Mouse (Mus musculus) kidney, postnatal 25 days (tissue): ENCODE measurements around the gene Cckar.

Experiments used
- DNase-seq, 2 experiments: peaks; one replicate each; pipeline ENCODE4 v3.0.0; 2021; ENCODE audit warnings: mixed read lengths in 2 of 2

Gene Cckar

GRCm38 (mm10) chr5:53671507-53671906 lies 36.0 kb downstream of the Cckar start:
- no peak for DNase-seq

GRCm38 (mm10) chr5:53670321-53670938 lies 37.1 kb downstream of the Cckar start:
- no peak for DNase-seq

DNA sequence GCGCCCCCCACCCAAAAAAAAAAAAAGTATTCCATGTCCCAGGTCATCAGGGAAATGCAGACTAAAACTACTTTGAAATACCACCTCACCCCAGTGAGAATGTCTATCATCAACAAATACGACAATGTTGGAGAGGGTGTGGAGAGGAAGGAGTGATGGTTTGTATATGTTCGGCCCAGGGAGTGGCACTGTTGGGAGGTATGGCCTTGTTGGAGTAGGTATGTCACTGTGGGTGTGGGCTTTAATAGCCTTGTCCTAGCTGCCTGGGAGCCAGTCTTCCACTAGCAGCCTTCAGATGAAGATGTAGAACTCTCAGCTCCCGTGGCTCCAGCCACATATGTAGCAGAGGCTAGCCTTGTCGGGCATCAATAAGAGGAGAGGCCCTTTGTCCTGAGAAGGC lies 39.5 kb downstream of the Cckar start:
- no peak for DNase-seq

DNA sequence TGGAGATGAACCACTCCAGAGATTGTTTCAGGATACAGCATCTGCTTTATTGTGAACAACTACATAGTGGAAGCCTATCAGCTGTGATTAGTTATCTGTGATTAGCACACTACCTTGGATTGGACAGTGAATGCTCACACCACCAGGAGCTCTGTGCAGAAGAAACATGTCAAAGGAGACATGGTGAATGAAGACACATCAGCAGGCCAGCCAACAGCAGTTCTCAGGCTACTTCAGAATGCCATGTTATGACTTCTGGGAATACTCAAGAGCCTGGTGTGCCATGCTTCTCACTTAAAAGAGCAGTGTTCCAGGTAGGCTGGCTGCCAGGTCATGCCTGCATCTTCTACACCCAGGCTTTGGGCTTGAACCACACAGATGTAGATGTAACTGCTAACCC lies 43.8 kb downstream of the Cckar start:
- no peak for DNase-seq

- no peak for DNase-seq
Measured at GRCm38 (mm10) chr5:53662413-53662812, 45.1 kb downstream of the Cckar start.

GRCm38 (mm10) chr5:53661508-53661907 lies 46.0 kb downstream of the Cckar start:
- DNase-seq: no peak

DNA sequence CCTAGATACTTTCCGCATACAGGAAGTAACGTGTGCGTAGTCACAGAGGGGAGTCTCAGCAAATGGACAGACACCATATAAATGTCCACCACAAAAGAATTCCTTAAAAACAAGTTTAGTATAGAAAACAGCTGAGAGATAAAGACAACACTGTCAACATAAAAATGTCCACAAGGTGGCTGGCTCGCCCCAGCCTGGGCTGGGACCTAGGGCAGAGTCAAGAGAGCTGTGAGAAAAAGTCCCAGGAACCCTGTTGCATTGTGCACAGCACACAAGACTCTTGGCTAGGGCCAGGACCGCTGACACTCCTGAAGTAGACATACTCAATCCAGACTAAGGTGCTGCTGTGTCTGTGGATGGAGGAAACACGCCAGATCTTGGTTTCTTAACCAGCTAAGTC lies 49.6 kb downstream of the Cckar start:
- DNase-seq: peak; percentile 52 to 53

DNA sequence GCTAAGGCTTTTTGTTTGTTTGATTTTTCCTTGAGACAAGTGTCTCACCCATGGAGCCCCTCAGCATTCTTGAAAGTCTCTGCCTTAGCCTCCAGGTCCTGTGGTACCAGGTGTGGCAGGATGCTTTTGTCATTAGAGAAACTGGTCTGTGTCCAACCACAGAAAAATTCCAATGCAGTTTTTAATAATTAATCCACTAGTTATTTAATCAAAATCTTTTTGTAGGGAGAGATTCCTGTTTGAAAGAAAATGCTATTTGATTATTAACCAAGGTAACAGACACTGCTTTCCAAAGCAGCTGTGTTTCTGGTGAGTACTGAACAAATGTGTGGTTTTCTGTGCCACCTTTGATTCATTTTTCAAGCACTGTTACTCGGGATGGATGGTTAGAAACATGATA lies 50.9 kb downstream of the Cckar start:
- DNase-seq: no peak
